Mouse (Mus musculus): ENCODE measurements around the gene Fam171a1.
A peak's percentile ranks its signal among the peaks of the same experiment; 100 is the strongest.
"Not testable (repeated sequence)": the region's sequence is repeated elsewhere in the genome, so short reads cannot be mapped to it uniquely, and the experiment has no call there.

Gene Fam171a1

DNA sequence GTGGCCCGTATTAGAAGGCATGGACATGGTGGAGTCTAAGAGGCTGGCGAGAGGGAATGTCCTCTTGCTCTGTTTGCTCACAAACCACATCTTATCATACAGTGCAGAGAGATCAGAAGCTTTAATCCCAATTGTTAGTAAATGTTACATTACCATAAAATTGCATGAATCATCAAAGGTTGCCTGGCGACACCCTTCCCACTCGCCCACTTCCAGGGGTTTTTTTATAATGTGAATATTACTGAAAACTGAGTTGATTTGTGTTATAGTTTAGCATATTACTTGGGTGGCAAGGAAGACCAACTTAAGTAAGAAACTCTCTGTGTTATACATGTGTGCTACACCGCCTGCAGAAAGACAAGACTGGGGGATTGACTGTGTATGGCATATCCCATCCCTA is 60.9 kb downstream of the Fam171a1 start:
- DNase-seq = no peak

GRCm38 (mm10) chr2:3175988-3176387 is 62.0 kb downstream of the Fam171a1 start:
- DNase-seq = not testable (repeated sequence)

- DNase-seq = no peak
These were observed 62.7 kb downstream of the Fam171a1 start for GRCm38 (mm10) chr2:3176751-3177150.

DNA sequence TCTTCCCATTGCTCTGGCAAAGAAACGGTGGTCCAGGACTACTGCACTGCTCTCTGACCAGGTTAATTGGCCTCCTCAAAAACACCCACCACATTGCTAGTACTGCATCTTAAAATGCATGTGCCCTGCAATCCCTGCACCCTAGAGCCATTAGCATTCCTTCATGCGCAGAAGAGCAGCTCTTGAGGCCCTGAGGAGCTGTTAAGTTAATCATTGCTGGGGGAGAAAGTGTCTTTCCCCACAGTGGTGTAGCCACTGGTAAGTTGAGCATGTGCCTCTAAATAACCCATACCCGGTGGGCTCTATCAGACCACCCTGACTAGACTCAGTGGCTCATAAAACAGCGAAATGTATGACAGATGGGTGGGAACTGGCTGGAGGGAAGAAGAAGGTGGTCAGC is 66.5 kb downstream of the Fam171a1 start:
- no peak for DNase-seq

DNA sequence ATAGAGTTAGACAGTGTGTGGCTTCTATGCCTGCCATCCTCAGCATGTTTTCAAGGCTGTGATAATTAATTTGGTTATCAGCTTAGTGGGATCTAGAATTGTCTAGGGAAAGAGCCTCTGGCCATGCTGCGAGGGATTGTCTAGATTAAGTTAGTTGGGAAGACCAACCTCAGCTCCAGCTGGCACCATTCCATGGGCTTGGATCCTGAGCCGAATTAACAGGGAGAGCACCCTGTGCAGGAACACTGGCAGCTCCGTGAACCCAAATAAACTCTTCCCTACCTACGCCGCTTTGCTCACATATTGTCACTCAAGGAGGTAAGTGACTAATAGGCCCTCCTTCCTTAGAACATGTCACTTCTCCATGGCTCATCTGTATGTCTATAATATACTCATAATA is 69.6 kb downstream of the Fam171a1 start:
- DNase-seq = no peak

- no peak for DNase-seq
These were observed 71.3 kb downstream of the Fam171a1 start for GRCm38 (mm10) chr2:3185335-3185734.

- no peak for DNase-seq
These were observed 74.9 kb downstream of the Fam171a1 start for GRCm38 (mm10) chr2:3188745-3189475.

DNA sequence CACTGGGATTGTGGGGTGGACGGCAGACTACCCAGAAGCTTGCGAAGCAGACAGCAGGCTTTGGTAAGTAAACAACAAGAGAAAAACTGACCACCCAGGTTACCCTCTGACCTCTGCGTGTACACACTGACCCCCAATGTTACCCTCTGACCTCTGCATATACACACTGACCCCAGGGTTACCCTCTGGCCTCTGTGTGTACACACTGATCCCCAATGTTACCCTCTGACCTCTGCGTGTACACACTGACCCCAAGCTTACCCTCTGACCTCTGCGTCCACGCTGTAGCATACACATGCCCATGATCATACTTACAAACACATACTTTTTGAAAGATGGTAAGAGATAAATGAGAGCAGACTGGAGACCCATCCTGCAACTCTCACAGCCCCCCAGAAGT is 77.1 kb downstream of the Fam171a1 start:
- DNase-seq = no peak

GRCm38 (mm10) chr2:3195511-3195910 is 81.5 kb downstream of the Fam171a1 start:
- DNase-seq = no peak

GRCm38 (mm10) chr2:3200422-3200821 is 86.4 kb downstream of the Fam171a1 start:
- peak; percentile 19 for DNase-seq

GRCm38 (mm10) chr2:3206975-3207642 is 93.1 kb downstream of the Fam171a1 start:
- no peak for DNase-seq

- DNase-seq = no peak
These were observed 101.5 kb downstream of the Fam171a1 start for GRCm38 (mm10) chr2:3215480-3215879.

- no peak for DNase-seq
These were observed 102.6 kb downstream of the Fam171a1 start for GRCm38 (mm10) chr2:3216617-3217016.

DNA sequence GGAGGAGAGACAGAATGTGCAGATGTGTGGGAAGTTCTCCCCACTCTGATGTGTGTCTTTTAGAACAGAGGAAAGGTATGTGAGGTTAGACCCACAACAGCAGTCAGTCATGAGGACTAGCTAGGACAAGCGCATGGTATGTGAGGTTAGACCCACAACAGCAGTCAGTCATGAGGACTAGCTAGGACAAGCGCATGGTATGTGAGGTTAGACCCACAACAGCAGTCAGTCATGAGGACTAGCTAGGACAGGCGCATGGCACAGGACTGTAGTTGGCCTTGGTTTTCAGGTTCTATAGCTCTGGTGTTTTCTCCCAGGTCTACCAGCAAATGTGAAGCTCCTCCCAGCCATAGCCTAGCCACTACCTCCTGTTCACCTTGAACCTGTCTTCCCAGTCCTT is 103.6 kb downstream of the Fam171a1 start:
- not testable (repeated sequence) for DNase-seq

GRCm38 (mm10) chr2:3218225-3218624 is 104.2 kb downstream of the Fam171a1 start:
- DNase-seq = no peak

DNA sequence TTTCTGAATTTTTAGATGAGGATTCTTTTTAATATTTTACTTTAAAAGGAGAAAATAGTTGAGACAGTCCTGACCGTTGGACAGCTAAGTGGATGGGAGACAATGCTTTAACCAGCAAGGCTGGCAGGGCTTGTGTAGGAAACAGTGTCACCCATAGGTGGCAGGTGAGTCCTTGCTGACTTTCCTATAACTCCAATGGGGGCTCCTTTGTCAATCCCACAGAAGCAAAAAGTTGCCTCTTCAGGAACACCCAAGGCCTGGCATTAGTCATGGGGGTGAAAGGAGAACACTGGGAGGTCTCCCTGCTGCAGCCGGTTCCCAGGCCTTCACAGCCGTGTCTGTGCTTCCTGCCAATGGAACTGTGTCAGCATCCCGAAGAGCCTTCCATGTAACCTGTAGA is 114.5 kb downstream of the Fam171a1 start:
- DNase-seq = no peak

- DNase-seq = peak; percentile 50
These were observed 115.0 kb downstream of the Fam171a1 start for GRCm38 (mm10) chr2:3229060-3229459.

DNA sequence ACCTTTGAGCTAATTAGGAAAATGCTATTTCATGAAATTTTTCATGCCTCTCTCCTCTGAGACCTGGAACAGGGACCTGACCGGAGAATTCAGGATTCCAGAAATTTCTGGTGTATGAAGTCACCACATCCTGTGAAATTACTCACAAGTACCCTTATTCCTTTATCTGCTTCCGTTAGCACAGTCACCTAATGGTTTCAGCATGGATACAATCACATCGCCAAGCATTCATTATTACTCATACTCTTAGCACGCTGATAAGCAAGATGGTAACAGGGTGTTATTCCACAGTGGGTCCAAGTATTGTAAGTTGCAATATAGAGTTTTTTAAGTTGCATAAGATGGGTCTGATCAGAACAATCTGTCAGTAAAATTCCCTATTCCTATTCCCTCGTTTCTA is 125.2 kb downstream of the Fam171a1 start:
- DNase-seq = no peak

GRCm38 (mm10) chr2:3244251-3244650 is 130.2 kb downstream of the Fam171a1 start:
- no peak for DNase-seq

GRCm38 (mm10) chr2:3251309-3251708 is 137.3 kb downstream of the Fam171a1 start:
- DNase-seq = no peak

- DNase-seq = no peak
These were observed 152.4 kb downstream of the Fam171a1 start for GRCm38 (mm10) chr2:3266466-3266865.

GRCm38 (mm10) chr2:3267879-3268278 is 153.9 kb downstream of the Fam171a1 start:
- DNase-seq = no peak

- no peak for DNase-seq
These were observed 159.3 kb downstream of the Fam171a1 start for GRCm38 (mm10) chr2:3273349-3273748.

DNA sequence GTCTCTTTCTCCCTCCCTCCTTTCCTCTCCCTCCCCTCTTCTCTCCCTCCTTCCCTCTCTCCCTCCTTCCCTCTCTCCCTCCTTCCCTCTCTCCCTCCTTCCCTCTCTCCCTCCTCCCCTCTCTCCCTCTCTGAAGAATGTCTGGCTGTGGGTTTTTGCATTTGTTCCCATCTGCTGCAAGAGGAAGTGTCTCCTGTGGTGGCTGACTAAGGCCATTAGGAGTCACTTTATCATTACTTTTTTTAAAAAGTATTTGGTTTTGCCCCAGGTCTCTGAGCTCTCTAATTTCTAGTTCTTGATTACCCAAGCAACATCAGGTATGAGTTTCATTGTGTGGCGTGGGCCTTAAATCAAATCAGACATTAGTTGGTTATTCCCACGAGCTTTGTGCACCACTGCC is 162.1 kb downstream of the Fam171a1 start:
- no peak for DNase-seq
